Mouse (Mus musculus): ENCODE measurements around the gene Olfr353. TPM values are rescaled to one million over a fixed set of nuclear protein-coding genes. Genes with fewer than 3 reads are reported as not detected.

Gene Olfr353
- not detected in 2 replicates for polyA plus RNA-seq (2014; fragmentation: Nextera tagmentation; extraction: Ambion mirVana)

GRCm38 (mm10) chr2:36892836-36893235 lies at the start of gene Olfr353:
Gene Olfr353, minus strand, starts transcription at chr2:36892936.
- Histone ChIP-seq H3K4me1 (ENCODE audit: control insufficient read depth, insufficient read depth, low read length) (no peaks in the 10 kb centered on the region), H3K9ac (ENCODE audit: low read depth, low read length) (no peak within 1 kb of the TSS), H3K4me2 (replicated peaks; ENCODE audit: low read depth, low read length) (no peak within 1 kb of the TSS), H3K36me3 (ENCODE audit: control insufficient read depth, insufficient read depth, low read length) (no peaks in the 10 kb centered on the region), H3K9me3 (ENCODE audit: control insufficient read depth, low read length) (peaks cover 4% of the 10 kb centered on the region; the same call in 1 of the 2 replicates), H3K27me3 (ENCODE audit: control insufficient read depth, insufficient read depth, low read length) (no peaks in the 10 kb centered on the region), H3K4me3 (ENCODE audit: low read length) (no peak within 1 kb of the TSS), H3K27ac (ENCODE audit: low read depth, low read length) (no peak within 1 kb of the TSS)
- no peak for ATAC-seq (ENCODE audit: low FRiP score, low TSS enrichment)

- Histone ChIP-seq H3K27ac (ENCODE audit: low read depth, low read length) (no peak within 1 kb of the TSS), H3K27me3 (ENCODE audit: control insufficient read depth, insufficient read depth, low read length) (no peaks in the 10 kb centered on the region), H3K9me3 (ENCODE audit: control insufficient read depth, low read length) (0 out of 2 replicates have a peak, but pooled peaks cover 4% of the 10 kb centered on the region), H3K4me2 (replicated peaks; ENCODE audit: low read depth, low read length) (no peak within 1 kb of the TSS), H3K36me3 (ENCODE audit: control insufficient read depth, insufficient read depth, low read length) (no peaks in the 10 kb centered on the region), H3K4me3 (ENCODE audit: low read length) (no peak within 1 kb of the TSS), H3K9ac (ENCODE audit: low read depth, low read length) (no peak within 1 kb of the TSS), H3K4me1 (ENCODE audit: control insufficient read depth, insufficient read depth, low read length) (no peaks in the 10 kb centered on the region)
- WGBS = 92% methylated on average over 2 of the region's 2 CpGs
- no peak for ATAC-seq (ENCODE audit: low FRiP score, low TSS enrichment)
Observed at GRCm38 (mm10) chr2:36936821-36937220, 44.1 kb upstream of the Olfr353 start, which contains the start of gene Olfr356. Gene Olfr356, plus strand, starts transcription at chr2:36937121.

- Histone ChIP-seq H3K36me3 (ENCODE audit: control insufficient read depth, insufficient read depth, low read length) (no peaks in the 10 kb centered on the region), H3K4me3 (ENCODE audit: low read length) (no peak within 1 kb of the TSS), H3K9me3 (ENCODE audit: control insufficient read depth, low read length) (peaks cover 9% of the 10 kb centered on the region; the same call in 1 of the 2 replicates), H3K4me2 (replicated peaks; ENCODE audit: low read depth, low read length) (no peak within 1 kb of the TSS), H3K9ac (ENCODE audit: low read depth, low read length) (no peak within 1 kb of the TSS), H3K4me1 (ENCODE audit: control insufficient read depth, insufficient read depth, low read length) (no peaks in the 10 kb centered on the region), H3K27me3 (ENCODE audit: control insufficient read depth, insufficient read depth, low read length) (no peaks in the 10 kb centered on the region), H3K27ac (ENCODE audit: low read depth, low read length) (no peak within 1 kb of the TSS)
- ATAC-seq (ENCODE audit: low FRiP score, low TSS enrichment) = no peak
Observed at GRCm38 (mm10) chr2:36928797-36929196, 36.1 kb upstream of the Olfr353 start, which contains the start of gene Olfr355. Gene Olfr355, minus strand, starts transcription at chr2:36928897.

GRCm38 (mm10) chr2:36905380-36905779 lies 12.6 kb upstream of the Olfr353 start, which contains the start of gene Olfr354:
Gene Olfr354, plus strand, starts transcription at chr2:36905680.
- Histone ChIP-seq H3K36me3 (ENCODE audit: control insufficient read depth, insufficient read depth, low read length) (no peaks in the 10 kb centered on the region), H3K4me2 (replicated peaks; ENCODE audit: low read depth, low read length) (no peak within 1 kb of the TSS), H3K27ac (ENCODE audit: low read depth, low read length) (no peak within 1 kb of the TSS), H3K27me3 (ENCODE audit: control insufficient read depth, insufficient read depth, low read length) (no peaks in the 10 kb centered on the region), H3K4me3 (ENCODE audit: low read length) (no peak within 1 kb of the TSS), H3K9ac (ENCODE audit: low read depth, low read length) (no peak within 1 kb of the TSS), H3K4me1 (ENCODE audit: control insufficient read depth, insufficient read depth, low read length) (no peaks in the 10 kb centered on the region), H3K9me3 (ENCODE audit: control insufficient read depth, low read length) (peaks cover 8% of the 10 kb centered on the region; the same call in 1 of the 2 replicates)
- ATAC-seq (ENCODE audit: low FRiP score, low TSS enrichment) = no peak

- Histone ChIP-seq H3K4me1 (ENCODE audit: control insufficient read depth, insufficient read depth, low read length) (no peaks in the 10 kb centered on the region), H3K4me3 (ENCODE audit: low read length) (no peak overlapping the region), H3K4me2 (replicated peaks; ENCODE audit: low read depth, low read length) (no peak overlapping the region), H3K9me3 (ENCODE audit: control insufficient read depth, low read length) (peaks cover 4% of the 10 kb centered on the region; the same call in 1 of the 2 replicates), H3K9ac (ENCODE audit: low read depth, low read length) (no peak overlapping the region), H3K36me3 (ENCODE audit: control insufficient read depth, insufficient read depth, low read length) (no peaks in the 10 kb centered on the region), H3K27ac (ENCODE audit: low read depth, low read length) (no peak overlapping the region), H3K27me3 (ENCODE audit: control insufficient read depth, insufficient read depth, low read length) (no peaks in the 10 kb centered on the region)
- no peak for ATAC-seq (ENCODE audit: low FRiP score, low TSS enrichment)
Observed at GRCm38 (mm10) chr2:36897114-36897513, 4.4 kb upstream of the Olfr353 start.

GRCm38 (mm10) chr2:36868160-36868559 lies 24.6 kb downstream of the Olfr353 start, which contains the start of gene Olfr352:
Gene Olfr352, plus strand, starts transcription at chr2:36868460.
- no peaks in the 10 kb centered on the region for H3K36me3 ChIP-seq (ENCODE audit: control insufficient read depth, insufficient read depth, low read length)
- no peak within 1 kb of the TSS for H3K9ac ChIP-seq (ENCODE audit: low read depth, low read length)
- H3K9me3 ChIP-seq (ENCODE audit: control insufficient read depth, low read length) = 0 out of 2 replicates have a peak, but pooled peaks cover 3% of the 10 kb centered on the region
- H3K27ac ChIP-seq (ENCODE audit: low read depth, low read length) = no peak within 1 kb of the TSS
- ATAC-seq (ENCODE audit: low FRiP score, low TSS enrichment) = no peak
- H3K4me3 ChIP-seq (ENCODE audit: low read length) = no peak within 1 kb of the TSS
- no peaks in the 10 kb centered on the region for H3K4me1 ChIP-seq (ENCODE audit: control insufficient read depth, insufficient read depth, low read length)
- no peaks in the 10 kb centered on the region for H3K27me3 ChIP-seq (ENCODE audit: control insufficient read depth, insufficient read depth, low read length)
- WGBS = 91% methylated on average over 1 of the region's 1 CpGs
- no peak within 1 kb of the TSS for H3K4me2 ChIP-seq (replicated peaks; ENCODE audit: low read depth, low read length)

- 85% methylated on average over 1 of the region's 1 CpGs for WGBS
- no peaks in the 10 kb centered on the region for H3K36me3 ChIP-seq (ENCODE audit: control insufficient read depth, insufficient read depth, low read length)
- H3K9me3 ChIP-seq (ENCODE audit: control insufficient read depth, low read length) = no peaks in the 10 kb centered on the region
- H3K4me1 ChIP-seq (ENCODE audit: control insufficient read depth, insufficient read depth, low read length) = no peaks in the 10 kb centered on the region
- no peaks in the 10 kb centered on the region for H3K27me3 ChIP-seq (ENCODE audit: control insufficient read depth, insufficient read depth, low read length)
- no peak for ATAC-seq (ENCODE audit: low FRiP score, low TSS enrichment)
- H3K4me3 ChIP-seq (ENCODE audit: low read length) = no peak within 1 kb of the TSS
- H3K27ac ChIP-seq (ENCODE audit: low read depth, low read length) = no peak within 1 kb of the TSS
- H3K4me2 ChIP-seq (replicated peaks; ENCODE audit: low read depth, low read length) = no peak within 1 kb of the TSS
- no peak within 1 kb of the TSS for H3K9ac ChIP-seq (ENCODE audit: low read depth, low read length)
Observed at GRCm38 (mm10) chr2:36862560-36862959, 30.2 kb downstream of the Olfr353 start, which contains the start of gene Olfr351. Gene Olfr351, minus strand, starts transcription at chr2:36862660.

GRCm38 (mm10) chr2:36846010-36846409 lies 46.7 kb downstream of the Olfr353 start, which contains the start of gene Olfr350:
Gene Olfr350, plus strand, starts transcription at chr2:36846310.
- Histone ChIP-seq H3K27me3 (ENCODE audit: control insufficient read depth, insufficient read depth, low read length) (no peaks in the 10 kb centered on the region), H3K27ac (ENCODE audit: low read depth, low read length) (no peak within 1 kb of the TSS), H3K4me1 (ENCODE audit: control insufficient read depth, insufficient read depth, low read length) (no peaks in the 10 kb centered on the region)

More at GRCm38 (mm10) chr2:36846010-36846409, 46.7 kb downstream of the Olfr353 start, which contains the start of gene Olfr350:
- no peaks in the 10 kb centered on the region for H3K36me3 ChIP-seq (ENCODE audit: control insufficient read depth, insufficient read depth, low read length)
- ATAC-seq (ENCODE audit: low FRiP score, low TSS enrichment) = no peak
- no peak within 1 kb of the TSS for H3K4me2 ChIP-seq (replicated peaks; ENCODE audit: low read depth, low read length)
- H3K4me3 ChIP-seq (ENCODE audit: low read length) = no peak within 1 kb of the TSS
- WGBS = 88% methylated on average over 1 of the region's 1 CpGs
- peaks cover 7% of the 10 kb centered on the region for H3K9me3 ChIP-seq (ENCODE audit: control insufficient read depth, low read length)
- H3K9ac ChIP-seq (ENCODE audit: low read depth, low read length) = no peak within 1 kb of the TSS
